Mouse (Mus musculus) embryonic stem cell, embryonic (primary cell): ENCODE results near the gene Fgfr2.

ENCODE experiments used
- CTCF ChIA-PET, 4 experiments: fragments of 300-600 bp in 2 of 4; fragments of 350-600 bp in 2 of 4; sonication (Branson Sonifier 250); formaldehyde crosslinking; loops; one replicate each; lab custom pipeline; 2022; ENCODE audit warnings: inconsistent platforms in 2 of 4; lab: Charles Lee
- POLR2A ChIA-PET, 4 experiments: fragments of 300-600 bp in 2 of 4; fragments of 350-600 bp in 2 of 4; sonication (Branson Sonifier 250); formaldehyde crosslinking; loops; one replicate each; lab custom pipeline; 2022; ENCODE audit warnings: antibody characterized with exemption in 4 of 4, inconsistent platforms in 1 of 4; lab: Charles Lee

Gene Fgfr2

GRCm38 (mm10) chr7:132812619-132813415, 310.3 kb downstream of the Fgfr2 start:
- POLR2A ChIA-PET: interaction anchor here in 3 of 4 experiments (0.6 to 5.9 kb wide), 25 partner anchors 10 to 1410 kb away, joined by 3 to 54 read pairs (median 5); partner anchors contain the start of genes Abraxas2 (in 1 of the 3) and Eef1akmt2 (in 1 of the 3)
- CTCF ChIA-PET: interaction anchor here (0.6 to 2.7 kb wide), 10 partner anchors 32 to 1011 kb away, joined by 3 to 18 read pairs (median 4); no protein-coding TSS in a partner anchor

- CTCF ChIA-PET: interaction anchor here (0.6 to 3.8 kb wide), 29 partner anchors 11 to 1012 kb away, joined by 3 to 69 read pairs (median 7); partner anchors contain the start of genes Abraxas2 (in 1 of the 4), Oat (in 1 of the 4) and Zranb1 (in 1 of the 4)
- POLR2A ChIA-PET: interaction anchor here in 3 of 4 experiments (0.6 to 5.9 kb wide), 29 partner anchors 9 to 236 kb away, joined by 3 to 54 read pairs (median 7); partner anchors contain the start of genes Eef1akmt2 (in 2 of the 3) and Abraxas2 (in 1 of the 3)
Measured at GRCm38 (mm10) chr7:132811716-132812618, 311.2 kb downstream of the Fgfr2 start.

GRCm38 (mm10) chr7:132810879-132811278, 312.3 kb downstream of the Fgfr2 start:
- POLR2A ChIA-PET: interaction anchor here in 3 of 4 experiments (0.6 to 5.9 kb wide), 50 partner anchors 8 to 305 kb away, joined by 3 to 54 read pairs (median 4); partner anchors contain the start of genes Abraxas2 (in 2 of the 3), Eef1akmt2 (in 2 of the 3) and Lhpp (in 1 of the 3)

GRCm38 (mm10) chr7:132810368-132810767, 312.8 kb downstream of the Fgfr2 start:
- ChIA-PET POLR2A (interaction anchor here in 3 of 4 experiments (0.6 to 5.9 kb wide), 39 partner anchors 8 to 306 kb away, joined by 3 to 54 read pairs (median 4); partner anchors contain the start of genes Abraxas2 (in 2 of the 3) and Eef1akmt2 (in 1 of the 3)), CTCF (interaction anchor here (0.6 to 3.8 kb wide), 65 partner anchors 8 to 287 kb away, joined by 3 to 69 read pairs (median 4); partner anchors contain the start of genes Abraxas2 (in 2 of the 4), Eef1akmt2 (in 1 of the 4) and Oat (in 1 of the 4))

More at GRCm38 (mm10) chr7:132810879-132811278, 312.3 kb downstream of the Fgfr2 start:
- CTCF ChIA-PET: interaction anchor here (0.6 to 3.8 kb wide), 77 partner anchors 8 to 824 kb away, joined by 3 to 69 read pairs (median 4); partner anchors contain the start of genes Abraxas2 (in 2 of the 4), Eef1akmt2 (in 1 of the 4), Oat (in 1 of the 4) and Zranb1 (in 1 of the 4)

GRCm38 (mm10) chr7:132809721-132810120, 313.4 kb downstream of the Fgfr2 start:
- POLR2A ChIA-PET: interaction anchor here in 3 of 4 experiments (0.6 to 5.9 kb wide), 29 partner anchors 8 to 821 kb away, joined by 3 to 54 read pairs (median 5); partner anchors contain the start of genes Abraxas2 (in 1 of the 3) and Lhpp (in 1 of the 3)
- CTCF ChIA-PET: interaction anchor here (0.8 to 3.8 kb wide), 16 partner anchors 8 to 171 kb away, joined by 3 to 69 read pairs (median 8); partner anchors contain the start of gene Abraxas2 (in 1 of the 4)

- ChIA-PET CTCF (interaction anchor here (0.6 to 3.8 kb wide), 18 partner anchors 10 to 468 kb away, joined by 3 to 42 read pairs (median 4); no protein-coding TSS in a partner anchor), POLR2A (interaction anchor here in 3 of 4 experiments (0.5 to 5.9 kb wide), 40 partner anchors 7 to 820 kb away, joined by 3 to 54 read pairs (median 4); partner anchors contain the start of genes Abraxas2 (in 1 of the 3), Lhpp (in 1 of the 3) and Oat (in 1 of the 3))
Measured at GRCm38 (mm10) chr7:132808841-132809682, 314.1 kb downstream of the Fgfr2 start.

GRCm38 (mm10) chr7:132808051-132808796, 314.9 kb downstream of the Fgfr2 start:
- CTCF ChIA-PET: interaction anchor here in 3 of 4 experiments (0.6 to 3.8 kb wide), 11 partner anchors 15 to 469 kb away, joined by 3 to 23 read pairs (median 3); no protein-coding TSS in a partner anchor

GRCm38 (mm10) chr7:132806926-132807857, 316.0 kb downstream of the Fgfr2 start:
- POLR2A ChIA-PET: interaction anchor here in 2 of 4 experiments (0.7 to 5.8 kb wide), 12 partner anchors 14 to 130 kb away, joined by 3 to 54 read pairs (median 4); no protein-coding TSS in a partner anchor
- CTCF ChIA-PET: interaction anchor here in 2 of 4 experiments (0.7 to 1.9 kb wide), 4 partner anchors 65 to 169 kb away, joined by 3 to 4 read pairs (median 3); no protein-coding TSS in a partner anchor

More at GRCm38 (mm10) chr7:132808051-132808796, 314.9 kb downstream of the Fgfr2 start:
- POLR2A ChIA-PET: interaction anchor here (0.5 to 5.9 kb wide), 31 partner anchors 7 to 1088 kb away, joined by 3 to 54 read pairs (median 4); partner anchors contain the start of genes Lhpp (in 1 of the 4) and Oat (in 1 of the 4)

GRCm38 (mm10) chr7:132806286-132806685, 316.9 kb downstream of the Fgfr2 start:
- CTCF ChIA-PET: interaction anchor here in 2 of 4 experiments (1.4 to 1.9 kb wide), 2 partner anchors 149 to 168 kb away, joined by 3 to 4 read pairs; no protein-coding TSS in a partner anchor

GRCm38 (mm10) chr7:132804951-132805350, 318.2 kb downstream of the Fgfr2 start:
- ChIA-PET POLR2A (interaction anchor here in 2 of 4 experiments (0.8 to 4.5 kb wide), 9 partner anchors 9 to 69 kb away, joined by 3 to 33 read pairs (median 4); partner anchors contain the start of genes Abraxas2 (in 1 of the 2) and Fam53b (in 1 of the 2)), CTCF (interaction anchor here in 1 of 4 experiments (0.7 kb wide), 1 partner anchor 54 kb away, joined by 3 read pairs; the partner anchor contains the start of gene Abraxas2)

More at GRCm38 (mm10) chr7:132806286-132806685, 316.9 kb downstream of the Fgfr2 start:
- POLR2A ChIA-PET: interaction anchor here in 2 of 4 experiments (0.9 to 2.8 kb wide), 10 partner anchors 15 to 77 kb away, joined by 3 to 15 read pairs (median 4); partner anchors contain the start of gene Abraxas2 (in 1 of the 2)

- CTCF ChIA-PET: no interaction called here
- POLR2A ChIA-PET: interaction anchor here in 3 of 4 experiments (0.7 to 4.5 kb wide), 15 partner anchors 10 to 69 kb away, joined by 3 to 33 read pairs (median 5); partner anchors contain the start of gene Fam53b (in 1 of the 3)
Measured at GRCm38 (mm10) chr7:132804461-132804860, 318.7 kb downstream of the Fgfr2 start.

GRCm38 (mm10) chr7:132803962-132804361, 319.2 kb downstream of the Fgfr2 start:
- CTCF ChIA-PET: no interaction called here
- POLR2A ChIA-PET: interaction anchor here in 3 of 4 experiments (0.7 to 4.5 kb wide), 17 partner anchors 10 to 130 kb away, joined by 3 to 33 read pairs (median 5); partner anchors contain the start of gene Fam53b (in 1 of the 3)

- CTCF ChIA-PET: interaction anchor here (0.6 to 4.2 kb wide), 6 partner anchors 8 to 94 kb away, joined by 3 to 27 read pairs (median 4); partner anchors contain the start of gene Fam53b (in 1 of the 4)
- POLR2A ChIA-PET: interaction anchor here in 3 of 4 experiments (0.6 to 4.5 kb wide), 28 partner anchors 7 to 255 kb away, joined by 3 to 36 read pairs (median 4); partner anchors contain the start of gene Fam53b (in 1 of the 3)
Measured at GRCm38 (mm10) chr7:132803336-132803735, 319.8 kb downstream of the Fgfr2 start.
